Mouse (Mus musculus): Measurements from ENCODE around the gene Cd164l2. TPM values are rescaled to one million over a fixed set of nuclear protein-coding genes. Genes with fewer than 3 reads are reported as not detected.

Cd164l2 gene
- total and polyA plus RNA-seq, 2 experiments from 2014 or later: 6.2 to 9.6 TPM

- 16% methylated on average over 10 of the region's 10 CpGs for WGBS
- peak overlapping the region; percentile 76; the same call in 1 of the 2 replicates for H3K9ac ChIP-seq (replicated peaks; ENCODE audit: low read length)
- H3K27ac ChIP-seq: no peak overlapping the region
Observed at GRCm38 (mm10) chr4:133213661-133214060, 1.7 kb downstream of the Cd164l2 start.

DNA sequence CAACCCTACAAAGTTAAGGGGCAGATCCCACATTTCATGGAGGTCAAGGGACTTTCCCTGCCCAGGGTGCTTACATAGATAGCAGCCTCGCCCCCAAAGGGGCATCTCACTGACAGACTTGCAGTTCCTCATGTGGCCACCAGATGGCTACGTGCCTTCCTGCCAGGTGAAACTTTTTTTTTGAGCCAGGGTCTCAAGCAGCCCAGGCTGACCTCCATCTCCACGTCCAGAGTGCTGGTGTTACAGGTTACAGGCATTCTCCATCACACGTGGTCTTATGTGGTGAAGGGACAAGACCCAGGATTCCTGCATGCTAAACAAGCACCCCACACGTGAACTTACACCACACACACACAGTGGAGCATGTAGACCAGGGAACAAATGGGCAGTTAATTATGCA is 5.7 kb downstream of the Cd164l2 start:
- no peak overlapping the region for H3K27ac ChIP-seq
- WGBS: 3% methylated on average over 5 of the region's 5 CpGs
- DNase-seq (ENCODE audit: low spot score): peak; percentile 84
- no peak overlapping the region for H3K4me3 ChIP-seq (ENCODE audit: low read length)
- H3K9me3 ChIP-seq (ENCODE audit: low read length): no peaks in the 10 kb centered on the region
- no peaks in the 10 kb centered on the region; the same call in 1 of the 2 replicates for H3K27me3 ChIP-seq (ENCODE audit: insufficient read depth, low read length)
- no peaks in the 10 kb centered on the region for H3K4me1 ChIP-seq (ENCODE audit: insufficient read depth, low read length)
- H3K36me3 ChIP-seq (ENCODE audit: insufficient read depth, low read length): no peaks in the 10 kb centered on the region
- ATAC-seq: no peak
- TF ChIP-seq CTCF (IDR thresholded peaks at IDR 0.05; ENCODE audit: low read depth): peak; percentile 97
- H3K4me2 ChIP-seq (ENCODE audit: low read depth, low read length): no peak overlapping the region
- H3K9ac ChIP-seq (replicated peaks; ENCODE audit: low read length): no peak overlapping the region

More at GRCm38 (mm10) chr4:133213661-133214060, 1.7 kb downstream of the Cd164l2 start:
- TF ChIP-seq CTCF (IDR thresholded peaks at IDR 0.05; ENCODE audit: low read depth): no peak
- H3K9me3 ChIP-seq (ENCODE audit: low read length): no peaks in the 10 kb centered on the region
- H3K4me2 ChIP-seq (ENCODE audit: low read depth, low read length): peak overlapping the region; percentile 98
- no peaks in the 10 kb centered on the region for H3K27me3 ChIP-seq (ENCODE audit: insufficient read depth, low read length)
- H3K36me3 ChIP-seq (ENCODE audit: insufficient read depth, low read length): no peaks in the 10 kb centered on the region
- no peak for DNase-seq (ENCODE audit: low spot score)
- H3K4me3 ChIP-seq (ENCODE audit: low read length): peak overlapping the region; percentile 77
- no peak for ATAC-seq
- H3K4me1 ChIP-seq (ENCODE audit: insufficient read depth, low read length): no peaks in the 10 kb centered on the region

DNA sequence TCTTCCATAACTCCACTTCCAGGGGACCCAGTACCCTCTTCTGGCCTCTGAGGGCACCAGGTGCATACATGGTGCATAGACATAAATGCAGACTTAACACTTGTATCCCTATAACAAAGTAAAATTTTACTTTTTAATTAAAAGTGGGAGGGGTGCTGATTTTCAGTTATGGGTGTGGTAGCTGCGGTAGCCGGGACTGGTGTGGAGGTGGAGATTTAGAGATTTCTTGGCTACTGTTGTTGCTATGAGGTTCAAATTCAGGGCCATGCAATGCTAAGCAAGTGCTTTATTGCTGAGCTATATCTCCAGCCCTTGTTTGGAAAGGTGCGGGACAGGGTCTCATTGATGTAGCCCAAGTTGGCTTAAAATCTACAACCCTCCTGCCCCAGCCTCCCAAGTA is 6.8 kb downstream of the Cd164l2 start:
- TF ChIP-seq CTCF (IDR thresholded peaks at IDR 0.05; ENCODE audit: low read depth): no peak
- no peak for ATAC-seq
- H3K4me2 ChIP-seq (ENCODE audit: low read depth, low read length): no peak overlapping the region
- H3K4me1 ChIP-seq (ENCODE audit: insufficient read depth, low read length): no peaks in the 10 kb centered on the region
- no peak overlapping the region for H3K4me3 ChIP-seq (ENCODE audit: low read length)
- no peak overlapping the region for H3K27ac ChIP-seq
- H3K9me3 ChIP-seq (ENCODE audit: low read length): no peaks in the 10 kb centered on the region
- H3K36me3 ChIP-seq (ENCODE audit: insufficient read depth, low read length): no peaks in the 10 kb centered on the region
- no peak overlapping the region for H3K9ac ChIP-seq (replicated peaks; ENCODE audit: low read length)
- WGBS: 93% methylated on average over 3 of the region's 3 CpGs
- no peaks in the 10 kb centered on the region; the same call in 1 of the 2 replicates for H3K27me3 ChIP-seq (ENCODE audit: insufficient read depth, low read length)
- DNase-seq (ENCODE audit: low spot score): no peak

DNA sequence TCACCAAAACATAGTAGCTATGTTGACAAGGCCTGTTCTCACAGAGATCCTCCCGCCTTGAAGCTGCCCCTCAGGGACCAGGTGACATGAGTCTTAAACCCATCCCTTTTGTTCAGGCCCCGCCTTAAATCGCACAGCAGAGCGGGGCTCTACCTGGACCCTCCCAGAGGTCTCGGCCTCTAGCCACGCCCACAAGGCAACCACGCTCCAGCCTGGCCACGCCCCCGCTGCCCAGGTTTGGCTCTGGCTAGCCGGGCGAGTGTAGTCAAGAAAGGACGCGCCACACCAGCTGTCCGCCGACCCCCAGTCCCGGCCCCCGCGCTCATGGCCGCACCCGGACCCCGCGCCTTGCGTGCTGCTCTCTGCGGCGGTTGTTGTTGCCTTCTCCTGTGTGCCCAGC is 8.7 kb downstream of the Cd164l2 start:
- Histone ChIP-seq H3K4me2 (ENCODE audit: low read depth, low read length) (peak overlapping the region; percentile 61), H3K27me3 (ENCODE audit: insufficient read depth, low read length) (no peaks in the 10 kb centered on the region; the same call in 1 of the 2 replicates), H3K4me3 (ENCODE audit: low read length) (peak overlapping the region; percentile 32), H3K4me1 (ENCODE audit: insufficient read depth, low read length) (no peaks in the 10 kb centered on the region), H3K36me3 (ENCODE audit: insufficient read depth, low read length) (no peaks in the 10 kb centered on the region), H3K9ac (replicated peaks; ENCODE audit: low read length) (peak overlapping the region; percentile 45), H3K27ac (no peak overlapping the region), H3K9me3 (ENCODE audit: low read length) (no peaks in the 10 kb centered on the region)
- DNase-seq (ENCODE audit: low spot score): no peak
- peak; percentile 48; the same call in 1 of the 2 replicates for ATAC-seq
- WGBS: 3% methylated on average over 25 of the region's 25 CpGs
- no peak for TF ChIP-seq CTCF (IDR thresholded peaks at IDR 0.05; ENCODE audit: low read depth)

DNA sequence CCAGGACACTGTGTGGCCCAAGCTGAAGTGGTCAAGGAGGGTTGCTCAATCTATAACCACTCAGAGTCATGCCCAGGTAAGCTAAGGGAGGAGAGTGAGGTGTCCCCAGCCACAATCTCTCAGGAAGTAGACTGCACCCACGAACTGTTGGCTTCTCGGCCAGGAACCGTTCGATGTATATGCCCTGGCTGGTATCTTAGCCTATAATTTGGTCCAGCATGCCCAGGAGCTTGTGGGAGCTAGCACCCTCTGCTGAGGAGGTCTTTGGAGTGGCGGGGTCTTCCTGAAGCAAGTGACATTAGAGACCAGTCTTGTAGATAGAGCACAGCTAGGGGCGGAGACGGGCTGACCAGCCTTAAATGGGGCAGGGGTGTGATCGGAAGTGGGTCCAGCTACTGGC is 9.8 kb downstream of the Cd164l2 start:
- H3K4me1 ChIP-seq (ENCODE audit: insufficient read depth, low read length): no peaks in the 10 kb centered on the region
- H3K4me2 ChIP-seq (ENCODE audit: low read depth, low read length): no peak overlapping the region
- no peak overlapping the region for H3K9ac ChIP-seq (replicated peaks; ENCODE audit: low read length)
- no peaks in the 10 kb centered on the region; the same call in 1 of the 2 replicates for H3K27me3 ChIP-seq (ENCODE audit: insufficient read depth, low read length)
- TF ChIP-seq CTCF (IDR thresholded peaks at IDR 0.05; ENCODE audit: low read depth): no peak
- no peaks in the 10 kb centered on the region for H3K9me3 ChIP-seq (ENCODE audit: low read length)
- DNase-seq (ENCODE audit: low spot score) (no peak), ATAC-seq (no peak)
- no peaks in the 10 kb centered on the region for H3K36me3 ChIP-seq (ENCODE audit: insufficient read depth, low read length)
- no peak overlapping the region for H3K27ac ChIP-seq
- no peak overlapping the region for H3K4me3 ChIP-seq (ENCODE audit: low read length)
- WGBS: 82% methylated on average over 8 of the region's 8 CpGs

- Histone ChIP-seq H3K4me3 (ENCODE audit: low read length) (no peak overlapping the region), H3K4me1 (ENCODE audit: insufficient read depth, low read length) (no peaks in the 10 kb centered on the region), H3K9me3 (ENCODE audit: low read length) (no peaks in the 10 kb centered on the region), H3K27ac (no peak overlapping the region), H3K4me2 (ENCODE audit: low read depth, low read length) (no peak overlapping the region), H3K36me3 (ENCODE audit: insufficient read depth, low read length) (no peaks in the 10 kb centered on the region), H3K27me3 (ENCODE audit: insufficient read depth, low read length) (no peaks in the 10 kb centered on the region; the same call in 1 of the 2 replicates), H3K9ac (replicated peaks; ENCODE audit: low read length) (no peak overlapping the region)
- no peak for DNase-seq (ENCODE audit: low spot score)
- ATAC-seq: no peak
- 52% methylated on average over 5 of the region's 5 CpGs for WGBS
- no peak for TF ChIP-seq CTCF (IDR thresholded peaks at IDR 0.05; ENCODE audit: low read depth)
Observed at GRCm38 (mm10) chr4:133223875-133224274, 11.9 kb downstream of the Cd164l2 start.

DNA sequence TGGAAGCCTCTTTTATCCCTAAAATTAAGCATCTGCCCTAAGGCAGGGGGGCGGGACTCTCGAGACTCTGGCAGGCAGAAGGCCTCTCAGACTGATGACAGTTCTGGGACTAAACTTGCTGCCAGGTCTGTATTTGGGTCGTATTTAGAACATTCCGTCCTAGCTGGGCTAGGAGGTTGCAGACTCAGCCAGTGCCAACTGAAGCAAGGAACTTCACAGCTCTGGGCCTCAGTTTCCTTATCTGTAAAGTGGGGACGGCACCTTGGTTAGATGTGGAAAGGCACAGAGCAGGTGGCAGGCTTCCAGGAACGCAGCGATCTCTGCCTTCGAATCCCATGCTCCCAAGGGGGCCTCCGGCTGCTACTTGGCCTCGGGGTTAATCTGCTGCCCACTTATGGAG is 14.1 kb downstream of the Cd164l2 start:
- H3K27ac ChIP-seq: no peak overlapping the region
- no peak for DNase-seq (ENCODE audit: low spot score)
- no peaks in the 10 kb centered on the region for H3K9me3 ChIP-seq (ENCODE audit: low read length)
- ATAC-seq: no peak
- H3K4me3 ChIP-seq (ENCODE audit: low read length): no peak overlapping the region
- H3K36me3 ChIP-seq (ENCODE audit: insufficient read depth, low read length): no peaks in the 10 kb centered on the region
- no peaks in the 10 kb centered on the region for H3K27me3 ChIP-seq (ENCODE audit: insufficient read depth, low read length)
- no peak for TF ChIP-seq CTCF (IDR thresholded peaks at IDR 0.05; ENCODE audit: low read depth)
- H3K4me2 ChIP-seq (ENCODE audit: low read depth, low read length): no peak overlapping the region
- no peak overlapping the region for H3K9ac ChIP-seq (replicated peaks; ENCODE audit: low read length)
- 64% methylated on average over 10 of the region's 10 CpGs for WGBS
- no peaks in the 10 kb centered on the region for H3K4me1 ChIP-seq (ENCODE audit: insufficient read depth, low read length)
